Mouse (Mus musculus): ENCODE results near the gene Atl2.

- no peak for TF ChIP-seq CTCF (IDR thresholded peaks at IDR 0.05)
- TF ChIP-seq EP300 (IDR thresholded peaks at IDR 0.05), result no peak
Measured at GRCm38 (mm10) chr17:79848385-79848784, 47.5 kb downstream of the Atl2 start.
